Mouse (Mus musculus): ENCODE measurements around the gene Musk. TPM values are rescaled to one million over a fixed set of nuclear protein-coding genes. Genes with fewer than 3 reads are reported as not detected.

The Musk gene
- total RNA-seq, 1 experiment from 2014 or later = 0.41 TPM

DNA sequence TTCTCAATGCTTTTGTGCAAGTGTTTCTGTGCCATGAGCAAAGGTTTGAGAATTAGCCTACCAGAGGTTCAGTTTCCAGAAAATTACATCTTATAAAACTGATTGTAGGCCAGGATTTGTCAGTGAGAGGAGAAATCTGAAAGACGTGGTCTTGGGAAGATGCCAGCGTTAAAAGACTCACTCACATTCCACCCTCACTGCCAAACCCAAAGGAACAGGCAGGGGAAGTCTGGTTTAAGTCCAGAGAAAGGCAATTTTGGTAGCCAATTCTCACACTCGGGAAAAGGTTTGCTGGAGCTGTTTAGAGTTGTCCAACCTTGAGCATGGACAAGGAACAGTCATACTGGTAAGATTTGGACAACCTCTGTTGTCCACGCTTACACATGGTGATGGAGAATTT is 131.6 kb downstream of the Musk start:
- peak; percentile 39 for DNase-seq

DNA sequence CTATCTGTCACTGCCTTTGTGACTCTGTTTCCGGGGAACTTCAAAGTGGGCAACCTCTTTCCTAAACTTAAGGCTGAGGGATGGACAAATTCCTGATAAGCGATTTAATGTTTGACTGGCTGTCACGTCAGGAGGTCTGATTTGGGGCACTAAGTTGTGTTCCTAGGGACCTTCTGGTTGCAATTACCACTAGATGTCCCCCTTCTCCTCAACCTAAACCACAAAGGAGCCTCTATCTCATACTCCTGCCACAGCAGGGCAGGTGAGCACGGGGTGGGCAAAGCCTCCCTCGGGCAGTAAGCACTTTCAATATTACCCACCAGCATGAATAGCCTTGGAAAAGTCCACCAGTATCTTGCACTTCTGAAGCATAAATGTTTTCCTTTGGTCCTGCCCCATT is 133.5 kb downstream of the Musk start:
- no peak for DNase-seq

DNA sequence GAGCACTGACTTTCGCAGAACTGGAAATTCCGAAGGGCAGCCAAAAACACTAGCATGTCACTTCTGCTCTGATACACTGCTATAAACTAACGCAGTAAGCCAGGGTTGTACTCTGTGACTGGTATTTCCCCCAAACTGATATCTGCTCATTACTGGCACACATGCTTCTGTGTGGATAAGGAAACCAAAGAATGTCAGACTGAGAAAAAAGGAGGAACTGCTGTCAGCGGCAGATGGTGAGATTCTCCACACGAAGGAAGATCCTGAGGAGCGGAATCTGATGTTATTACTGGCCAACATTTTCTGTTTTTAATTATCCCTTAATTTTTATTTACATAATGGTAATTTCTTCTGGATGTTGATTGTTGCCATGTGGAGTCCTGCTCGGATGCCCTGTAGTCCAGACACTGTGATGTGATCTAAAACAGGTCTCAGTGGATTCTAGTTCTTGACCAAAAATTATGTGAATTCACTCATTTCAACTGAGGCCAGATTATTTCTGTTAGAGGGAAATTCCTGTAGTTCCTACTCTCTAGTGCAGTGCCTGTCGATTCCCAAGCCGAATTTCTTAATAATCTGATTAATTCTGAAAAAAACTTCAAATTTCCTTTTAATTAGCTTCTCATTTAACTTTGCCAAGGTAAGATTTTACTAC is 137.6 kb downstream of the Musk start:
- no peak for DNase-seq

Other genes starting within 250 kb of the Musk start
- 13.6 and 14.0 TPM in 2 replicates for gene Svep1, start 79.1 kb upstream of the Musk start, total RNA-seq (2021)